Mouse (Mus musculus) spleen, adult 2 months (tissue): Measurements from ENCODE around the gene F3. TPM values are rescaled to one million over a fixed set of nuclear protein-coding genes. Genes with fewer than 3 reads are reported as not detected.

ENCODE experiments used
- DNase-seq, 2 experiments: peaks; one replicate each; pipeline versions ENCODE4 v3.0.0 to v3.0.0-alpha.2; 2012 to 2021; ENCODE audit warnings: low spot score in 2 of 2, low read depth in 1 of 2
- H3K27ac ChIP-seq: fragments of 200-500 bp; 2 replicates; pipeline ENCODE4 v1.5.1; 2012; ENCODE audit warnings: low read length, inconsistent platforms; ENCODE audit not compliant: insufficient read depth
- H3K27me3 ChIP-seq: fragments of 200-500 bp; 2 replicates; pipeline ENCODE4 v1.6.1; 2012; ENCODE audit warnings: mild to moderate bottlenecking, moderate library complexity, low read length, inconsistent platforms; ENCODE audit not compliant: control insufficient read depth, insufficient read depth
- H3K36me3 ChIP-seq: fragments of 200-500 bp; 2 replicates; pipeline ENCODE4 v1.6.1; 2012; ENCODE audit warnings: mild to moderate bottlenecking, low read length, inconsistent platforms; ENCODE audit not compliant: control insufficient read depth, insufficient read depth
- H3K4me1 ChIP-seq: fragments of 200-500 bp; 2 replicates; pipeline ENCODE4 v1.6.1; 2011; ENCODE audit warnings: inconsistent platforms; ENCODE audit not compliant: control insufficient read depth, insufficient read depth, insufficient read length
- H3K4me3 ChIP-seq: fragments of 200-500 bp; 2 replicates; pipeline ENCODE4 v1.5.1; 2011; ENCODE audit warnings: mild to moderate bottlenecking, inconsistent platforms; ENCODE audit not compliant: insufficient read depth, insufficient read length; ENCODE audit errors: extremely low read depth
- CTCF ChIP-seq: fragments of 200-500 bp; IDR thresholded peaks from 2 replicates; pipeline ENCODE4 v1.5.1; 2011; ENCODE audit warnings: mild to moderate bottlenecking, inconsistent platforms; ENCODE audit not compliant: insufficient read depth, insufficient read length, insufficient replicate concordance; ENCODE audit errors: extremely low read depth
- POLR2A ChIP-seq: fragments of 200-500 bp; IDR thresholded peaks from 2 replicates; pipeline ENCODE4 v1.6.1; 2011; ENCODE audit warnings: low read depth, low read length, inconsistent platforms
- whole genome bisulfite sequencing: fragments of 180-500 bp; shearing (Covaris S2); methylation state at CpG from one replicate; pipeline ENCODE4 v1.1.7; 2018; 5-methylcytosine and 5-hydroxymethylcytosine counted together
- polyA plus RNA-seq: library from polyadenylated mRNA; depleted of rRNA; stranded (reverse); fragments of >200 nt; gene quantifications from 2 replicates; pipeline ENCODE4 v1.2.3, GENCODE M21; 2012

Gene F3
- polyA plus RNA-seq, 1 experiment, result 3.1 TPM

- TF ChIP-seq CTCF, result no peak
- TF ChIP-seq POLR2A, result no peak
- no peak overlapping the region for H3K4me3 ChIP-seq
- no peak for DNase-seq
- WGBS, result 73% methylated on average over 5 of the region's 5 CpGs
- no peaks in the 10 kb centered on the region for H3K36me3 ChIP-seq
- no peaks in the 10 kb centered on the region for H3K4me1 ChIP-seq
- H3K27me3 ChIP-seq, result no peaks in the 10 kb centered on the region
- H3K27ac ChIP-seq, result no peak overlapping the region
Measured at GRCm38 (mm10) chr3:121693746-121694145, 29.6 kb upstream of the F3 start.

DNA sequence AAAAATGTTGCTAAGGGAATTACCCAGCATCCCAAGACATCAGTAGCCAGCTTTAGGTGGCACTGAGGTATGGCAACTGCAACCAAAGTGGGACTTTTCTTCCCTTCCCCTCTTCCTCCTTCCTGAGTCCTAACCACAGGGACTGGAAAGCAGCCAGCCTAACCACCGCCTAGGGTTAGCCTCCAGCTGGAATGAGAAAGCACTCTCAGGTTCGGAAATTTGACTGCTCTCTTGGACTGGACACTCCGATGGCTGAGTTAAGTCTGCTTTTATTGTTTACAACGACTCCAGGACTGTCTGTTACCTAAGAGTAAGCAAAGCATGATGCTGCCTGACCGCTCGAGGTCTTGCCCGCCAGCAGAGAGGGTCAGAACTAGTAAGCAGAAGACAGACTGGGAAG, 26.2 kb upstream of the F3 start:
- H3K4me1 ChIP-seq, result no peaks in the 10 kb centered on the region
- no peaks in the 10 kb centered on the region for H3K36me3 ChIP-seq
- DNase-seq, result no peak
- no peak overlapping the region for H3K27ac ChIP-seq
- H3K27me3 ChIP-seq, result no peaks in the 10 kb centered on the region
- H3K4me3 ChIP-seq, result no peak overlapping the region
- TF ChIP-seq CTCF, result no peak
- no peak for TF ChIP-seq POLR2A
- WGBS, result 37% methylated on average over 7 of the region's 7 CpGs

DNA sequence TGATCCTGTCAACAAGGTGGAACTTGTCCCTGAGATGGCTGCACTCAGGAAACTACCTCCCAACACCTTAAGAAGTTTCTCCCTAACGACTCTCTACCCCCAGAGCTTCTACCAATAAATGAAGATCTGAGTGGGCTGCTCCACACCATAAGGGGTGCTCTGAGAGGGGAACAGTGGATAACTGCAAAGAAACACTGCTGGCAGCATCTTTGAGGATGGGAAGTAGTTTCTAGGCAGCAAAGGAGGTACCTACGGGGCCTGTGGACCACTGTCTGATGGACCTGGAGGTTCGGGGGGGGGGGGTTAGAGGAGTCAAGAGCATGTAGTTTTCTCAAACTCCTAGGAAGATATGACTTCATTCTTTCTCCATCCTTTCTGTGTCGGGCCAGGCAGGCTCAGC, 23.9 kb upstream of the F3 start:
- WGBS, result 85% methylated on average over 4 of the region's 4 CpGs
- DNase-seq, result no peak

DNA sequence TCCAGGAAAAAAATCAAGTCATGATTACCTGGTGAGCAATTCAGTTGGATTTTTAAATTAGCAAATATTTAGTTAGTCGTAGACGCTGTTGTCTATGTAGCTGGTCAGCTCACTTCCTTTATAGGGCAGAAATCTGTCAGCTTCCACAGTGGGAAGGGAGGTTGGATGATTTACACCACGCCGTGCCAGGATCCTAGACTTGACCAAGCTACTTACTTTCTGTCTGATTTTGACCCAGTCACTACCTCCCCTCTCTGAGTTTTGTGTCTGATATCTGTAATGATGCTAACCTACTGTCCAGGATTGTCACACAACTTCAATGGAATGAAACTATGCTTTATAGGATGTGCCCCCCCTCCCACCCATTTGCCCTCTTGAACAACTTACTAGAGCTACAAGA, 23.5 kb upstream of the F3 start:
- Histone ChIP-seq H3K36me3 (no peaks in the 10 kb centered on the region), H3K4me3 (no peak overlapping the region), H3K27me3 (no peaks in the 10 kb centered on the region), H3K4me1 (no peaks in the 10 kb centered on the region), H3K27ac (no peak overlapping the region)
- WGBS, result 94% methylated on average over 4 of the region's 4 CpGs
- no peak for DNase-seq
- TF ChIP-seq CTCF, result no peak
- no peak for TF ChIP-seq POLR2A

More for the DNA sequence above, 23.9 kb upstream of the F3 start:
- H3K36me3 ChIP-seq, result no peaks in the 10 kb centered on the region
- H3K27me3 ChIP-seq, result no peaks in the 10 kb centered on the region
- H3K27ac ChIP-seq, result no peak overlapping the region
- TF ChIP-seq POLR2A (no peak), CTCF (no peak)
- no peak overlapping the region for H3K4me3 ChIP-seq
- H3K4me1 ChIP-seq, result no peaks in the 10 kb centered on the region

- Histone ChIP-seq H3K4me1 (no peaks in the 10 kb centered on the region), H3K27me3 (no peaks in the 10 kb centered on the region), H3K36me3 (no peaks in the 10 kb centered on the region), H3K4me3 (no peak overlapping the region), H3K27ac (no peak overlapping the region)
- TF ChIP-seq POLR2A, result no peak
- no peak for TF ChIP-seq CTCF
- WGBS, result 83% methylated on average over 8 of the region's 8 CpGs
- no peak for DNase-seq
Measured at GRCm38 (mm10) chr3:121700364-121700952, 22.9 kb upstream of the F3 start.

- Histone ChIP-seq H3K27ac (no peak overlapping the region), H3K36me3 (no peaks in the 10 kb centered on the region), H3K27me3 (no peaks in the 10 kb centered on the region), H3K4me1 (no peaks in the 10 kb centered on the region), H3K4me3 (no peak overlapping the region)
- no peak for DNase-seq
- no peak for TF ChIP-seq POLR2A
- TF ChIP-seq CTCF, result no peak
- 54% methylated on average over 7 of the region's 7 CpGs for WGBS
Measured at GRCm38 (mm10) chr3:121703155-121703879, 20.0 kb upstream of the F3 start.

DNA sequence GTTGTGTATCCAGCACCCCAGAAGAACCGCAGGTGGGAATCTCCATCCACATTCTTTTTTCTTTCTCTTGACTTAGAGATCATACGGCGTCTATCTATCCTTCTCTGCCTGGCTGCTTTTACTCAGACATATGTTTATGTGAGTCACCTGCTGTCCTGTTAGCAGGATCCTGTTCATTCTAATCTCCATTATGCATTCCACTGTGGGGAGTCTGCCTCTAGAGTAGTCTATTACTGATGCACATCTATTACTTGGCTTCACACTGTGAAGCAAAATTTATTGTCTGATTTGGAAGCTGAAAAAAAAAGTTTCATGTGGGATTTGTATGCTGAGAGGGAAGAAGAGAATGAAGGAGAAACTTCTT, 19.5 kb upstream of the F3 start:
- Histone ChIP-seq H3K27ac (no peak overlapping the region), H3K4me3 (no peak overlapping the region), H3K27me3 (no peaks in the 10 kb centered on the region), H3K36me3 (no peaks in the 10 kb centered on the region), H3K4me1 (no peaks in the 10 kb centered on the region)
- 95% methylated on average over 3 of the region's 3 CpGs for WGBS
- TF ChIP-seq POLR2A (no peak), CTCF (no peak)
- no peak for DNase-seq
